Comparison of ENCODE assay signal across 8 mouse cellular contexts in the genomic region with DNA sequence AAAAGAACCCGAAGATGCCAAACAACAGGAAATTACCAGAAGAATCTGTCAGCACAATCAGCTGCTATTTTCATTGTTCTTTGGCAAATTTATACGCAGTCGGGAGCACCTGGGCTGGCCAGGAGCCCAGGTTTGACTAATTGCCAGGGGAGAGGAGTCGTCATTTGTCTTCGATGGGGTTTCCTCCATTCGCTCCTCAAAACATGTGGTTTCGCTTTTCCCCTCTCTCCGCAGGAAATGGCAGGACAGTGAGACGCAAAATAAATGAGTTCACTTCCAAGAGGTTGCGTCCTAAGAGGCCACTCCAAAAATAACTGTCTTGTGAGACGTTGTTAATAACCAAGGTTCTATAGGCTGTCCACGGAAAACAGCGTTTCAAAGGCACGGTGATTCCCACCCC.
DNase-seq lines count a peak whose midpoint lies in the region.

No protein-coding gene starts in this region.

- peak; percentile 33 to 35 for DNase-seq in cerebellum, postnatal 14 days
- no peak for DNase-seq in cerebellum, adult 8-10 months
- DNase-seq in gastrocnemius, postnatal 10 days, result peak; percentile 38
- DNase-seq in kidney, adult 11 months, result peak; percentile 37
- DNase-seq in lung, postnatal 25 days (ENCODE audit: low spot score), result peak; percentile 3
- DNase-seq in spleen, adult 18-20 months, result no peak
- DNase-seq in left cerebral cortex, postnatal 25 days (ENCODE audit: low spot score in 2 of 2), result no peak
- no peak for DNase-seq in cerebellum, postnatal 36 days

- intact Hi-C loops in left cerebral cortex, postnatal 25 days (cut with DNase I), result no loop called here

Comparison
In these comparisons a context has a peak if more than half of its experiments do, and no peak if none do; other contexts are left out.
1. DNase-seq: peak in cerebellum, postnatal 14 days (2 of 2), gastrocnemius, postnatal 10 days (single experiment), kidney, adult 11 months (single experiment) and lung, postnatal 25 days (single experiment); none in cerebellum, adult 8-10 months (single experiment), spleen, adult 18-20 months (0 of 2), left cerebral cortex, postnatal 25 days (0 of 2) and cerebellum, postnatal 36 days (0 of 2).